Mouse (Mus musculus) MEL (cell line): ENCODE data around the gene Itgb6. TPM values are rescaled to one million over a fixed set of nuclear protein-coding genes. Genes with fewer than 3 reads are reported as not detected.

Experiments
- DNase-seq: peaks from one replicate; pipeline ENCODE4 v3.0.0; 2011; ENCODE audit warnings: low read depth, low spot score
- H3K27ac ChIP-seq: 2 replicates; pipeline ENCODE4 v1.5.1; 2012; ENCODE audit warnings: low read depth, mild to moderate bottlenecking, control low read depth, low read length, moderate library complexity; ENCODE audit not compliant: control insufficient read depth
- H3K27me3 ChIP-seq, 2 experiments: fragments of 150-350 bp in 1 of 2; sonication (generic) in 1 of 2; 2 replicates each; pipeline ENCODE4 v1.6.1; 2012; ENCODE audit warnings: low read length in 2 of 2, mild to moderate bottlenecking in 2 of 2, improper control_type of control experiment in 1 of 2, moderate library complexity in 1 of 2; ENCODE audit not compliant: insufficient read depth in 2 of 2, control insufficient read depth in 1 of 2
- H3K36me3 ChIP-seq, 2 experiments: 2 replicates each; pipeline ENCODE4 v1.6.1; 2012 to 2014; ENCODE audit warnings: low read length in 2 of 2, improper control_type of control experiment in 1 of 2, inconsistent platforms in 1 of 2, mild to moderate bottlenecking in 1 of 2; ENCODE audit not compliant: insufficient read depth in 2 of 2, control insufficient read depth in 1 of 2
- H3K4me1 ChIP-seq, 2 experiments: fragments of 150-350 bp in 1 of 2; sonication (generic) in 1 of 2; 2 replicates each; pipeline ENCODE4 v1.6.1; 2012; ENCODE audit warnings: low read length in 2 of 2, improper control_type of control experiment in 1 of 2, mild to moderate bottlenecking in 1 of 2; ENCODE audit not compliant: insufficient read depth in 2 of 2, control insufficient read depth in 1 of 2
- H3K4me3 ChIP-seq, 2 experiments: fragments of 150-350 bp in 1 of 2; sonication (generic) in 1 of 2; 2 replicates each; pipeline ENCODE4 v1.5.1; 2012; ENCODE audit warnings: low read depth in 2 of 2, low read length in 2 of 2, mild to moderate bottlenecking in 2 of 2, moderate library complexity in 2 of 2, control low read depth in 1 of 2, improper control_type of control experiment in 1 of 2; ENCODE audit not compliant: control insufficient read depth in 1 of 2, insufficient read depth in 1 of 2
- H3K79me2 ChIP-seq: 2 replicates; pipeline ENCODE4 v1.6.1; 2012; ENCODE audit warnings: mild to moderate bottlenecking, low read length, moderate library complexity; ENCODE audit not compliant: control insufficient read depth, poor library complexity, insufficient read depth
- H3K9ac ChIP-seq: 2 replicates; pipeline ENCODE4 v1.6.1; 2012; ENCODE audit warnings: low read depth, mild to moderate bottlenecking, control low read depth, low read length, moderate library complexity; ENCODE audit not compliant: control insufficient read depth, poor library complexity, severe bottlenecking
- H3K9me3 ChIP-seq: fragments of 150-350 bp; sonication (generic); replicated peaks from 2 replicates; pipeline ENCODE4 v1.6.1; 2012; ENCODE audit warnings: mild to moderate bottlenecking, low read length, improper control_type of control experiment, moderate library complexity; ENCODE audit not compliant: insufficient read depth
- BHLHE40 ChIP-seq: IDR thresholded peaks from 2 replicates; pipeline ENCODE4 v1.6.1; 2012; ENCODE audit warnings: low read depth, mild to moderate bottlenecking, inconsistent platforms, low read length, improper control_type of control experiment, borderline replicate concordance
- ELF1 ChIP-seq: IDR thresholded peaks from 2 replicates; pipeline ENCODE4 v1.6.1; 2014; ENCODE audit warnings: low read depth, mild to moderate bottlenecking, inconsistent platforms, low read length, improper control_type of control experiment, moderate library complexity
- ETS1 ChIP-seq: IDR thresholded peaks from 2 replicates; pipeline ENCODE4 v1.6.1; 2012; ENCODE audit warnings: low read depth, mild to moderate bottlenecking, inconsistent platforms, low read length, improper control_type of control experiment, moderate library complexity
- GATA1 ChIP-seq: IDR thresholded peaks from 2 replicates; pipeline ENCODE4 v1.6.1; 2011; ENCODE audit warnings: low read depth, low read length, improper control_type of control experiment
- MAFK ChIP-seq: IDR thresholded peaks from 2 replicates; pipeline ENCODE4 v1.6.1; 2011; ENCODE audit warnings: low read depth, mild to moderate bottlenecking, low read length, improper control_type of control experiment, borderline replicate concordance
- MEF2A ChIP-seq: IDR thresholded peaks from 2 replicates; pipeline ENCODE4 v1.6.1; 2014; ENCODE audit warnings: low read depth, mild to moderate bottlenecking, inconsistent platforms, low read length, improper control_type of control experiment; ENCODE audit not compliant: poor library complexity, insufficient replicate concordance, severe bottlenecking; ENCODE audit errors: extremely low read depth
- MYB ChIP-seq: IDR thresholded peaks from 2 replicates; pipeline ENCODE4 v1.6.1; 2011; ENCODE audit warnings: mild to moderate bottlenecking, low read depth, low read length, improper control_type of control experiment
- MYC ChIP-seq: IDR thresholded peaks from 2 replicates; pipeline ENCODE4 v1.6.1; 2011; ENCODE audit warnings: low read depth, mild to moderate bottlenecking, low read length, improper control_type of control experiment, moderate library complexity
- POLR2A ChIP-seq, 2 experiments: IDR thresholded peaks; 2 replicates each; pipeline ENCODE4 v1.6.1; 2011 to 2012; ENCODE audit warnings: low read length in 2 of 2, mild to moderate bottlenecking in 2 of 2, control low read depth in 1 of 2, improper control_type of control experiment in 1 of 2, low read depth in 1 of 2, moderate library complexity in 1 of 2; ENCODE audit not compliant: control insufficient read depth in 1 of 2, insufficient read depth in 1 of 2, poor library complexity in 1 of 2
- POLR2AphosphoS5 ChIP-seq: IDR thresholded peaks from 2 replicates; pipeline ENCODE4 v1.6.1; 2012; ENCODE audit warnings: low read depth, borderline replicate concordance, mild to moderate bottlenecking, inconsistent platforms, low read length, moderate library complexity, mixed read lengths
- RAD21 ChIP-seq: IDR thresholded peaks from 2 replicates; pipeline ENCODE4 v1.6.1; 2011; ENCODE audit warnings: mild to moderate bottlenecking, low read depth, low read length, improper control_type of control experiment
- RCOR1 ChIP-seq: IDR thresholded peaks from 2 replicates; pipeline ENCODE4 v1.6.1; 2012; ENCODE audit warnings: low read depth, mild to moderate bottlenecking, inconsistent platforms, low read length, improper control_type of control experiment
- SMC3 ChIP-seq: IDR thresholded peaks from 2 replicates; pipeline ENCODE4 v1.6.1; 2011; ENCODE audit warnings: low read depth, low read length, improper control_type of control experiment
- TAL1 ChIP-seq: IDR thresholded peaks from 2 replicates; pipeline ENCODE4 v1.6.1; 2012; ENCODE audit warnings: mild to moderate bottlenecking, inconsistent platforms, low read length, moderate library complexity, mixed read lengths
- USF1 ChIP-seq: IDR thresholded peaks from 2 replicates; pipeline ENCODE4 v1.6.1; 2014; ENCODE audit warnings: low read depth, mild to moderate bottlenecking, inconsistent platforms, low read length, improper control_type of control experiment, moderate library complexity
- polyA plus RNA-seq, 2 experiments: library from polyadenylated mRNA; stranded (reverse) in 1 of 2; unstranded in 1 of 2; fragments of >175 nt in 1 of 2; fragments of >200 nt in 1 of 2; gene quantifications; 2 replicates each; pipeline versions ENCODE4 v1.2.1 to v1.2.4; 2012; ENCODE audit warnings: low replicate concordance in 2 of 2, low read depth in 1 of 2; ENCODE audit not compliant: insufficient read length in 2 of 2, insufficient read depth in 1 of 2, missing spikeins in 1 of 2
- total RNA-seq: library from RNA; depleted of rRNA; stranded (reverse); fragments of 300-350 nt; gene quantifications from 2 replicates; pipeline ENCODE4 v1.2.3, GENCODE M21; 2012

Gene Itgb6
- total and polyA plus RNA-seq, 3 experiments, result not detected

- DNase-seq, result no peak
- no peak for TF ChIP-seq ETS1
- TF ChIP-seq RAD21, result no peak
- no peak for TF ChIP-seq SMC3
- no peak for TF ChIP-seq ELF1
- TF ChIP-seq TAL1, result no peak
- no peak for TF ChIP-seq GATA1
- TF ChIP-seq MEF2A, result no peak
- TF ChIP-seq POLR2A (IDR thresholded peaks at IDR 0.05; ENCODE audit: control insufficient read depth in 1 of 2, insufficient read depth in 1 of 2, low read depth in 1 of 2, low read length in 2 of 2, poor library complexity in 1 of 2), result no peak
- no peak for TF ChIP-seq MYC
- no peak for TF ChIP-seq RCOR1
- TF ChIP-seq MYB, result no peak
- TF ChIP-seq POLR2AphosphoS5, result no peak
- TF ChIP-seq BHLHE40, result no peak
- TF ChIP-seq, all 39 proteins: peak for 0
- H3K9me3 ChIP-seq, result no peaks in the 10 kb centered on the region
- no peaks in the 10 kb centered on the region for H3K36me3 ChIP-seq
- H3K79me2 ChIP-seq, result no peaks in the 10 kb centered on the region
- no peak within 1 kb of the TSS for H3K4me3 ChIP-seq
- no peaks in the 10 kb centered on the region for H3K4me1 ChIP-seq
- no peak within 1 kb of the TSS for H3K27ac ChIP-seq
- no peaks in the 10 kb centered on the region for H3K27me3 ChIP-seq
- H3K9ac ChIP-seq, result no peak within 1 kb of the TSS
These were observed 169.4 kb downstream of the Itgb6 start, which contains the start of gene Pla2r1 for GRCm38 (mm10) chr2:60552902-60553682. Gene Pla2r1 (minus strand): TSS chr2:60553308.

GRCm38 (mm10) chr2:60552177-60552901 lies 170.1 kb downstream of the Itgb6 start:
- Histone ChIP-seq H3K79me2 (no peaks in the 10 kb centered on the region), H3K36me3 (no peaks in the 10 kb centered on the region), H3K4me3 (no peak overlapping the region), H3K27ac (no peak overlapping the region), H3K9me3 (no peaks in the 10 kb centered on the region), H3K4me1 (no peaks in the 10 kb centered on the region)
- DNase-seq, result no peak
- TF ChIP-seq MAFK (no peak), USF1 (no peak)
- TF ChIP-seq, all 39 proteins: peak for 0
- Histone ChIP-seq H3K9ac (no peak overlapping the region), H3K27me3 (no peaks in the 10 kb centered on the region)
